Comparison of ENCODE assay signal across 13 mouse cellular contexts in the genomic region with DNA sequence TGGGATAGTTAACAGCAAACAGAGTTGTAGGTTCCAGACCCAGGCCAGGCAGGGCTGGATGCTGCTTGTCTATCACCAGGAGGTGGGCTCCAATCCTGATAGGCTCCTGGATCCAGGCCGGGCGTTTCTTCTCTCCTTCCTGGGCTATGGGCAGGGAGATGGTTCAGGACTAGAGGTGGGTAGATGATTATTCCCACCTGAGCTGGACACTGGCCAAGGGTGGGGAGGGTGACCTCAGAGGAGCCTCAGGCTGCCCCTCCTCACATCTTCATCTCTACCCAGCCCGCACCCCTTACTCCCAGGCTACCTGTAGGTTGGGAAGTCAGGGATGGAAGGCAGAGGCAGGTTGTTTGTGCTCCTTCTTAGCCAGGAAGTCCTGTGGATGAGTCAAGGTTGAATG. TPM values are rescaled to one million over a fixed set of nuclear protein-coding genes. Genes with fewer than 3 reads are reported as not detected.
DNase-seq lines count a peak whose midpoint lies in the region; ATAC-seq and TF ChIP-seq lines count a peak whose summit lies in the region.
"Had no signal": no experiment of that assay in that cellular context is flagged by ENCODE, and none has a peak within 500 bp of the region (broad histone marks: within the 10 kb centered on the region; RNA-seq: fewer than 3 reads in every experiment).

No protein-coding gene starts in this region.

- no peaks in the 10 kb centered on the region for H3K79me2 ChIP-seq in heart, adult 2 months (replicated peaks; ENCODE audit: control insufficient read depth, insufficient read depth, low read length)

- H3K4me3 ChIP-seq in limb, embryonic 13.5 days = no peak overlapping the region
- no peak overlapping the region for H3K4me3 ChIP-seq in limb, embryonic 10.5 days
- H3K4me3 ChIP-seq in intestine, embryonic 15.5 days (replicated peaks) = peak overlapping the region; percentile 46
- H3K4me3 ChIP-seq in kidney, postnatal 0 days (replicated peaks; ENCODE audit: low read depth, low read length) = peak overlapping the region; percentile 34
- H3K4me3 ChIP-seq in small intestine, adult 2 months (ENCODE audit: low read depth, low read length) = peak overlapping the region; percentile 72
- H3K4me3 ChIP-seq in heart, adult 2 months = no peak overlapping the region
- H3K4me3 ChIP-seq: embryonic facial prominence, embryonic 12.5 days had no signal

- TF ChIP-seq POLR2A in small intestine, adult 2 months (IDR thresholded peaks at IDR 0.05; ENCODE audit: low read depth, low read length) = no peak
- TF ChIP-seq POLR2A in heart, adult 2 months (IDR thresholded peaks at IDR 0.05; ENCODE audit: insufficient read depth, low read depth, low read length) = no peak

- H3K27me3 ChIP-seq in limb, embryonic 13.5 days = peaks cover 51% of the 10 kb centered on the region
- H3K27me3 ChIP-seq in limb, embryonic 10.5 days (ENCODE audit: low read depth, poor library complexity, severe bottlenecking) = peaks cover 57% of the 10 kb centered on the region
- H3K27me3 ChIP-seq in intestine, embryonic 15.5 days (replicated peaks) = peaks cover 2% of the 10 kb centered on the region; the same call in 1 of the 2 replicates
- no peaks in the 10 kb centered on the region for H3K27me3 ChIP-seq in kidney, postnatal 0 days (ENCODE audit: insufficient read depth, low read length)
- no peaks in the 10 kb centered on the region for H3K27me3 ChIP-seq in small intestine, adult 2 months (ENCODE audit: control insufficient read depth, insufficient read depth, low read length)
- no peaks in the 10 kb centered on the region; the same call in 1 of the 2 replicates for H3K27me3 ChIP-seq in heart, adult 2 months (ENCODE audit: control insufficient read depth, insufficient read depth, low read length)

- no peak for DNase-seq in limb, embryonic 10.5 days (ENCODE audit: low spot score)
- no peak for DNase-seq in kidney, postnatal 0 days (ENCODE audit: low spot score)
- DNase-seq in adrenal gland, adult 2 months = no peak
- DNase-seq in heart, adult 2 months = no peak
- DNase-seq in layer of hippocampus, adult 9-11 months = no peak
- DNase-seq: adrenal gland, postnatal 25 days; forebrain, postnatal 0 days; lung, adult 18-20 months had no signal

- no peak for ATAC-seq in limb, embryonic 13.5 days (ENCODE audit: low FRiP score, low read depth)
- no peak for ATAC-seq in intestine, embryonic 15.5 days
- no peak for ATAC-seq in kidney, postnatal 0 days (replicated peaks; ENCODE audit: low FRiP score, low read depth)
- ATAC-seq: forebrain, postnatal 0 days; midbrain, embryonic 16.5 days had no signal

- H3K4me2 ChIP-seq in limb, embryonic 13.5 days (replicated peaks) = no peak overlapping the region
- peak overlapping the region; percentile 50 for H3K4me2 ChIP-seq in intestine, embryonic 15.5 days (replicated peaks)
- peak overlapping the region; percentile 54 for H3K4me2 ChIP-seq in kidney, postnatal 0 days (ENCODE audit: low read length)
- H3K4me2 ChIP-seq: embryonic facial prominence, embryonic 12.5 days had no signal

- peak overlapping the region; percentile 19; the same call in 1 of the 2 replicates for H3K9ac ChIP-seq in limb, embryonic 13.5 days
- peak overlapping the region; percentile 21; the same call in 1 of the 2 replicates for H3K9ac ChIP-seq in intestine, embryonic 15.5 days
- no peak overlapping the region for H3K9ac ChIP-seq in kidney, postnatal 0 days (ENCODE audit: low read depth, low read length)
- no peak overlapping the region for H3K9ac ChIP-seq in heart, adult 2 months (ENCODE audit: low read depth, low read length)
- H3K9ac ChIP-seq: embryonic facial prominence, embryonic 12.5 days; forebrain, postnatal 0 days had no signal

- no peaks in the 10 kb centered on the region for H3K36me3 ChIP-seq in limb, embryonic 13.5 days
- no peaks in the 10 kb centered on the region for H3K36me3 ChIP-seq in limb, embryonic 10.5 days
- peaks cover 11% of the 10 kb centered on the region for H3K36me3 ChIP-seq in intestine, embryonic 15.5 days
- 0 out of 2 replicates have a peak, but pooled peaks cover 6% of the 10 kb centered on the region for H3K36me3 ChIP-seq in kidney, postnatal 0 days (ENCODE audit: insufficient read depth, low read length)
- H3K36me3 ChIP-seq in small intestine, adult 2 months (ENCODE audit: control insufficient read depth, insufficient read depth, low read length) = peaks cover 38% of the 10 kb centered on the region
- no peaks in the 10 kb centered on the region for H3K36me3 ChIP-seq in heart, adult 2 months (ENCODE audit: control insufficient read depth, insufficient read depth, low read length)
- H3K36me3 ChIP-seq: embryonic facial prominence, embryonic 12.5 days had no signal

- H3K27ac ChIP-seq in limb, embryonic 13.5 days = no peak overlapping the region
- no peak overlapping the region for H3K27ac ChIP-seq in limb, embryonic 10.5 days
- no peak overlapping the region for H3K27ac ChIP-seq in intestine, embryonic 15.5 days
- H3K27ac ChIP-seq in kidney, postnatal 0 days = 0 out of 2 replicates have a peak overlapping the region, but pooled peaks have one; percentile 42
- H3K27ac ChIP-seq in small intestine, adult 2 months (ENCODE audit: insufficient read depth, low read depth, low read length) = peak overlapping the region; percentile 32
- no peak overlapping the region for H3K27ac ChIP-seq in heart, adult 2 months
- H3K27ac ChIP-seq: embryonic facial prominence, embryonic 12.5 days had no signal

- intact Hi-C loops in heart, adult 2 months (cut with DNase I) = no loop called here

- TF ChIP-seq CTCF in kidney, postnatal 0 days (IDR thresholded peaks at IDR 0.05; ENCODE audit: low read depth) = no peak
- no peak for TF ChIP-seq CTCF in small intestine, adult 2 months (IDR thresholded peaks at IDR 0.05; ENCODE audit: extremely low read depth, insufficient read length, insufficient replicate concordance, low read depth, low read length)
- no peak for TF ChIP-seq CTCF in heart, adult 2 months (IDR thresholded peaks at IDR 0.05)

- no peak for TF ChIP-seq EP300 in heart, adult 2 months (IDR thresholded peaks at IDR 0.05; ENCODE audit: insufficient read depth, low read depth, low read length)

- H3K9me3 ChIP-seq in limb, embryonic 13.5 days = no peaks in the 10 kb centered on the region
- no peaks in the 10 kb centered on the region for H3K9me3 ChIP-seq in limb, embryonic 10.5 days (replicated peaks)
- no peaks in the 10 kb centered on the region for H3K9me3 ChIP-seq in intestine, embryonic 15.5 days
- no peaks in the 10 kb centered on the region for H3K9me3 ChIP-seq in kidney, postnatal 0 days (replicated peaks; ENCODE audit: low read length)
- H3K9me3 ChIP-seq: embryonic facial prominence, embryonic 12.5 days had no signal

- H3K4me1 ChIP-seq in limb, embryonic 13.5 days = peaks cover 16% of the 10 kb centered on the region
- H3K4me1 ChIP-seq in limb, embryonic 10.5 days = peaks cover 35% of the 10 kb centered on the region
- peaks cover 21% of the 10 kb centered on the region; the same call in 1 of the 2 replicates for H3K4me1 ChIP-seq in intestine, embryonic 15.5 days (replicated peaks)
- peaks cover 6% of the 10 kb centered on the region; the same call in 1 of the 2 replicates for H3K4me1 ChIP-seq in kidney, postnatal 0 days (replicated peaks; ENCODE audit: insufficient read depth, low read length)
- H3K4me1 ChIP-seq in small intestine, adult 2 months (ENCODE audit: control insufficient read depth, insufficient read depth, insufficient read length, low read length) = peaks cover 21% of the 10 kb centered on the region; the same call in 1 of the 2 replicates
- no peaks in the 10 kb centered on the region for H3K4me1 ChIP-seq in heart, adult 2 months (ENCODE audit: control insufficient read depth, insufficient read depth, low read length)

- WGBS in limb, embryonic 13.5 days = 83% methylated on average over 3 of the region's 3 CpGs
- WGBS in limb, embryonic 10.5 days = 86% methylated on average over 3 of the region's 3 CpGs
- 62% methylated on average over 3 of the region's 3 CpGs for WGBS in intestine, embryonic 15.5 days
- 69% methylated on average over 3 of the region's 3 CpGs for WGBS in kidney, postnatal 0 days
- 31% methylated on average over 3 of the region's 3 CpGs for WGBS in small intestine, adult 2 months
- 91% methylated on average over 3 of the region's 3 CpGs for WGBS in heart, adult 2 months

RNA-seq across cellular contexts. Expression of a gene that starts 3.2 kb away (rescaled TPM):
- 5.2 and 6.7 TPM in 2 replicates for polyA plus RNA-seq in limb, embryonic 13.5 days (2015; fragmentation: Nextera tagmentation; extraction: Ambion mirVana)
- polyA plus RNA-seq in limb, embryonic 10.5 days (2016; fragmentation: Nextera tagmentation; extraction: Ambion mirVana) = 6.4 and 9.5 TPM in 2 replicates
- polyA plus RNA-seq in intestine, embryonic 15.5 days (2015; fragmentation: Nextera tagmentation; extraction: Ambion mirVana) = 71.0 and 73.7 TPM in 2 replicates
- 66.9 and 73.2 TPM in 2 replicates for polyA plus RNA-seq in kidney, postnatal 0 days (2015; fragmentation: Nextera tagmentation; extraction: Ambion mirVana)
- polyA plus RNA-seq in small intestine, adult 2 months (2012; rRNA removed) = 33.0 and 137 TPM in 2 replicates
- under 1 TPM; 0.35 to 0.45 TPM for total RNA-seq in adrenal gland, adult 2 months (2021)
- 0.97 and 1.1 TPM in 2 replicates for polyA plus RNA-seq in adrenal gland, adult 2 months (2012; rRNA removed)
- total RNA-seq in heart, adult 2 months (2021) = under 1 TPM; 0.11 to 0.31 TPM
- polyA plus RNA-seq in heart, adult 2 months (2012; rRNA removed) = 0.56 and 0.72 TPM in 2 replicates
- total RNA-seq: adrenal gland, postnatal 25 days had no signal

RNA-seq across cellular contexts. Expression of a gene that starts 10.6 kb away (rescaled TPM):
- polyA plus RNA-seq in limb, embryonic 13.5 days (2015; fragmentation: Nextera tagmentation; extraction: Ambion mirVana) = 76.0 and 79.4 TPM in 2 replicates
- polyA plus RNA-seq in limb, embryonic 10.5 days (2016; fragmentation: Nextera tagmentation; extraction: Ambion mirVana) = 76.8 and 81.3 TPM in 2 replicates
- 202 and 212 TPM in 2 replicates for polyA plus RNA-seq in intestine, embryonic 15.5 days (2015; fragmentation: Nextera tagmentation; extraction: Ambion mirVana)
- polyA plus RNA-seq in kidney, postnatal 0 days (2015; fragmentation: Nextera tagmentation; extraction: Ambion mirVana) = 155 and 158 TPM in 2 replicates
- polyA plus RNA-seq in small intestine, adult 2 months (2012; rRNA removed) = 17.2 and 37.7 TPM in 2 replicates
- 10 to 100 TPM; 88.5 to 93.5 TPM for total RNA-seq in adrenal gland, adult 2 months (2021)
- polyA plus RNA-seq in adrenal gland, adult 2 months (2012; rRNA removed) = 43.0 and 49.2 TPM in 2 replicates
- 10 to 100 TPM; 61.6 to 63.6 TPM for total RNA-seq in heart, adult 2 months (2021)
- 53.5 and 80.0 TPM in 2 replicates for polyA plus RNA-seq in heart, adult 2 months (2012; rRNA removed)

RNA-seq across cellular contexts. Expression of a gene that starts 37.1 kb away (rescaled TPM):
- polyA plus RNA-seq in limb, embryonic 13.5 days (2015; fragmentation: Nextera tagmentation; extraction: Ambion mirVana) = 47.3 and 53.0 TPM in 2 replicates
- polyA plus RNA-seq in limb, embryonic 10.5 days (2016; fragmentation: Nextera tagmentation; extraction: Ambion mirVana) = 24.5 and 30.9 TPM in 2 replicates
- 31.9 and 35.1 TPM in 2 replicates for polyA plus RNA-seq in intestine, embryonic 15.5 days (2015; fragmentation: Nextera tagmentation; extraction: Ambion mirVana)
- polyA plus RNA-seq in kidney, postnatal 0 days (2015; fragmentation: Nextera tagmentation; extraction: Ambion mirVana) = 36.1 and 41.1 TPM in 2 replicates
- polyA plus RNA-seq in small intestine, adult 2 months (2012; rRNA removed) = 40.2 and 105 TPM in 2 replicates
- total RNA-seq in adrenal gland, adult 2 months (2021) = 1 to 10 TPM; 2.4 to 5.9 TPM
- polyA plus RNA-seq in adrenal gland, adult 2 months (2012; rRNA removed) = 7.0 and 7.2 TPM in 2 replicates
- total RNA-seq in heart, adult 2 months (2021) = 1 to 10 TPM; 6.6 to 6.9 TPM
- 8.4 and 9.2 TPM in 2 replicates for polyA plus RNA-seq in heart, adult 2 months (2012; rRNA removed)

RNA-seq across cellular contexts. Expression of a gene that starts 49.1 kb away (rescaled TPM):
- polyA plus RNA-seq in limb, embryonic 13.5 days (2015; fragmentation: Nextera tagmentation; extraction: Ambion mirVana) = 10.4 and 12.4 TPM in 2 replicates
- polyA plus RNA-seq in limb, embryonic 10.5 days (2016; fragmentation: Nextera tagmentation; extraction: Ambion mirVana) = 9.7 and 10.5 TPM in 2 replicates
- polyA plus RNA-seq in intestine, embryonic 15.5 days (2015; fragmentation: Nextera tagmentation; extraction: Ambion mirVana) = 15.5 and 16.7 TPM in 2 replicates
- 16.1 and 17.4 TPM in 2 replicates for polyA plus RNA-seq in kidney, postnatal 0 days (2015; fragmentation: Nextera tagmentation; extraction: Ambion mirVana)
- 26.0 and 52.1 TPM in 2 replicates for polyA plus RNA-seq in small intestine, adult 2 months (2012; rRNA removed)
- 1 to 10 TPM; 4.7 to 5.9 TPM for total RNA-seq in adrenal gland, adult 2 months (2021)
- polyA plus RNA-seq in adrenal gland, adult 2 months (2012; rRNA removed) = 18.4 and 20.3 TPM in 2 replicates
- total RNA-seq in heart, adult 2 months (2021) = 1 to 10 TPM; 7.7 to 8.5 TPM
- polyA plus RNA-seq in heart, adult 2 months (2012; rRNA removed) = 18.8 and 21.1 TPM in 2 replicates

Comparison
In these comparisons a context has a peak if more than half of its experiments do, and no peak if none do; other contexts are left out.
1. H3K27ac ChIP-seq: peak in kidney, postnatal 0 days (single experiment) and small intestine, adult 2 months (single experiment); none in limb, embryonic 13.5 days (single experiment), limb, embryonic 10.5 days (single experiment), intestine, embryonic 15.5 days (single experiment) and heart, adult 2 months (single experiment).
2. H3K4me3 ChIP-seq: peak in intestine, embryonic 15.5 days (single experiment), kidney, postnatal 0 days (single experiment) and small intestine, adult 2 months (single experiment); none in limb, embryonic 13.5 days (single experiment), limb, embryonic 10.5 days (single experiment) and heart, adult 2 months (single experiment).
3. H3K9ac ChIP-seq: peak in limb, embryonic 13.5 days (single experiment) and intestine, embryonic 15.5 days (single experiment); none in kidney, postnatal 0 days (single experiment) and heart, adult 2 months (single experiment).